Mouse (Mus musculus): Measurements from ENCODE around the gene Taf11.

DNA sequence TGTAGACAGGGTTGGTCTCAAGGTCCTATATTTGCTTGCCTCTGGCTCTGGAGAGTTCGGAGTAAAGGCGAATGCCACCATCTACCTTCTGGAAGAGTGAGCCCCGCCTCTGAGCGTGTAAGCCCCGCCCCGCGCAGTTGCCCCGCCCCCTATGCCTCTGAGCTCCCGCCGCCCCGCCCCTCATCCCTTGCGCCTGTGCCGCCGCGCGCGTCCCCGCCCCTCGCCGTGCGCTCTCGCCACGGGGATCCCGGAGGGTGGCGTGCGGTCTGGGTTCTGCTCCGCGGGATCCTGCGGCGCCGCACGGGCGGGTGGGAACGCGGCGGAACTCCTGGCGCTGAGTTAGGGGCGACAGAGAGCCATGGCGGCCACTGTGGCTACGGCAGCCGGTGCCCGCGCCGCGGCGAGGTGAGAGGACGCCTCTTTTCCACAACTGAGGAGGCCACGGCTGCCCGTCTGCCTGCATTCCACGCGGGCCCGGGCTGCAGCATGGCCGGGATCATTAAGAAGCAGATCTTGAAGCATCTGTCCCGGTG, 53.3 kb downstream of the Taf11 start, which contains the start of gene Uhrf1bp1:
- TF ChIP-seq CTCF (IDR thresholded peaks at IDR 0.05; ENCODE audit: low read depth, low read length), result no peak
- TF ChIP-seq POLR2A (IDR thresholded peaks at IDR 0.05; ENCODE audit: insufficient read depth, low read length), result no peak
- no peak for TF ChIP-seq EP300 (IDR thresholded peaks at IDR 0.05; ENCODE audit: insufficient read depth, low read depth, low read length)

Data from ES-Bruce4 (cell line).